Mouse (Mus musculus) lung, embryonic 15.5 days (tissue): ENCODE data around the gene Agtpbp1. TPM values are rescaled to one million over a fixed set of nuclear protein-coding genes. Genes with fewer than 3 reads are reported as not detected.
"Not testable (repeated sequence)": the region's sequence is repeated elsewhere in the genome, so short reads cannot be mapped to it uniquely, and the experiment has no call there.

ENCODE experiments used
- ATAC-seq: fragments of 200-750 bp; cut with Nextera tagmentation; 2 replicates; pipeline ENCODE4 v1.8.0; 2017; ENCODE audit warnings: moderate number of reproducible peaks, borderline replicate concordance; ENCODE audit not compliant: low FRiP score, low TSS enrichment; ENCODE audit errors: extremely low read depth
- H3K27ac ChIP-seq: fragments of 300-500 bp; sonication (generic); 2 replicates; pipeline ENCODE4 v1.5.1; 2015; ENCODE audit warnings: moderate library complexity, mild to moderate bottlenecking, inconsistent platforms
- H3K27me3 ChIP-seq: fragments of 300-500 bp; sonication (generic); 2 replicates; pipeline ENCODE4 v1.6.1; 2015; ENCODE audit warnings: inconsistent platforms
- H3K36me3 ChIP-seq: fragments of 300-500 bp; sonication (generic); 2 replicates; pipeline ENCODE4 v1.6.1; 2015; ENCODE audit warnings: inconsistent platforms
- H3K4me1 ChIP-seq: fragments of 300-500 bp; sonication (generic); 2 replicates; pipeline ENCODE4 v1.6.1; 2015; ENCODE audit warnings: inconsistent platforms
- H3K4me2 ChIP-seq: fragments of 300-500 bp; sonication (generic); 2 replicates; pipeline ENCODE4 v1.6.1; 2015; ENCODE audit warnings: inconsistent platforms, mild to moderate bottlenecking, moderate library complexity
- H3K4me3 ChIP-seq: fragments of 300-500 bp; sonication (generic); 2 replicates; pipeline ENCODE4 v1.5.1; 2015; ENCODE audit warnings: mild to moderate bottlenecking, inconsistent platforms
- H3K9ac ChIP-seq: fragments of 300-500 bp; sonication (generic); 2 replicates; pipeline ENCODE4 v1.6.1; 2015; ENCODE audit warnings: inconsistent platforms
- H3K9me3 ChIP-seq: fragments of 300-500 bp; sonication (generic); 2 replicates; pipeline ENCODE4 v1.6.1; 2016; ENCODE audit warnings: inconsistent platforms
- WGBS: fragments of 180-500 bp; shearing (Covaris S2); methylation state at CpG from one replicate; pipeline ENCODE4 v1.1.7; 2015; 5-methylcytosine and 5-hydroxymethylcytosine counted together
- polyA plus RNA-seq: library from polyadenylated mRNA; unstranded; fragments of >200 nt; fragmentation: Nextera tagmentation; extraction: Ambion mirVana; gene quantifications from 2 replicates; pipeline ENCODE4 v1.2.1, GENCODE M21; 2015

The Agtpbp1 gene
- polyA plus RNA-seq, 1 experiment from 2014 or later, result 16.5 TPM

GRCm38 (mm10) chr13:59498191-59498590, 86.8 kb downstream of the Agtpbp1 start:
- Histone ChIP-seq H3K9me3 (no peaks in the 10 kb centered on the region), H3K27me3 (no peaks in the 10 kb centered on the region), H3K36me3 (peaks cover 26% of the 10 kb centered on the region), H3K4me2 (no peak overlapping the region), H3K4me3 (no peak overlapping the region), H3K27ac (no peak overlapping the region), H3K9ac (no peak overlapping the region), H3K4me1 (no peaks in the 10 kb centered on the region)
- no peak for ATAC-seq
- whole genome bisulfite sequencing, result 55% methylated on average over 5 of the region's 5 CpGs

GRCm38 (mm10) chr13:59495839-59496238, 89.2 kb downstream of the Agtpbp1 start:
- Histone ChIP-seq H3K27me3 (no peaks in the 10 kb centered on the region), H3K4me2 (no peak overlapping the region), H3K27ac (no peak overlapping the region), H3K9me3 (no peaks in the 10 kb centered on the region), H3K36me3 (peaks cover 29% of the 10 kb centered on the region), H3K9ac (no peak overlapping the region), H3K4me1 (no peaks in the 10 kb centered on the region), H3K4me3 (no peak overlapping the region)
- WGBS, result 25% methylated on average over 8 of the region's 8 CpGs
- no peak for ATAC-seq

DNA sequence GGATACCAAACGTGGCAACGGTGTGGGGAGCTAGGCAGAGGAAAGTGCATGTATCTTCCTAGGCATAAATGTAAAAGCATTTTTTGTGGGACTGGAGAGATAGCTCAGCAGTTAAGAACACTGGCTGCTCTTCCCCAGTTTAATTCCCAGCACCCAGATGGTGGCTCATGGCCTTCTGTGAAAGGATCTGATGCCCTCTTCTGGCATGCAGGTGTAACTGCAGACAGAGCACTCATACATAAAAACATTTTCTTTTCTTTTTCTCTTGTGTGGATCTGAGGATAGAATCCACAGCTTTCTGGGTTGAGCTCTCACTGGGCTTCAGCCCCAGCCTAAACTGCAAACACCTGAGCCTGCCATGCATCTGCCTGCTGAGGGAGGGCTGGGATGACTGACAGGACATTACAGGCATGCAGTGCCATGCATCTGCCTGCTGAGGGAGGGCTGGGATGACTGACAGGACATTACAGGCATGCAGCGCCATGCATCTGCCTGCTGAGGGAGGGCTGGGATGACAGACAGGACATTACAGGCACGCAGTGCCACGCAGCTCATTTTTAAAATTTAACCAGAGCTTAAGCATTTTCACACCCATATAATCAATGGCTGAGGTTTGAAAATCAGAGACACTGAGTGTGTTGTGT, 90.3 kb downstream of the Agtpbp1 start:
- H3K9ac ChIP-seq, result no peak overlapping the region
- H3K9me3 ChIP-seq, result no peaks in the 10 kb centered on the region
- WGBS, result 73% methylated on average over 5 of the region's 5 CpGs
- H3K27ac ChIP-seq, result no peak overlapping the region
- H3K4me1 ChIP-seq, result no peaks in the 10 kb centered on the region
- ATAC-seq, result no peak
- H3K4me3 ChIP-seq, result no peak overlapping the region
- no peak overlapping the region for H3K4me2 ChIP-seq
- no peaks in the 10 kb centered on the region for H3K27me3 ChIP-seq
- H3K36me3 ChIP-seq, result peaks cover 23% of the 10 kb centered on the region

DNA sequence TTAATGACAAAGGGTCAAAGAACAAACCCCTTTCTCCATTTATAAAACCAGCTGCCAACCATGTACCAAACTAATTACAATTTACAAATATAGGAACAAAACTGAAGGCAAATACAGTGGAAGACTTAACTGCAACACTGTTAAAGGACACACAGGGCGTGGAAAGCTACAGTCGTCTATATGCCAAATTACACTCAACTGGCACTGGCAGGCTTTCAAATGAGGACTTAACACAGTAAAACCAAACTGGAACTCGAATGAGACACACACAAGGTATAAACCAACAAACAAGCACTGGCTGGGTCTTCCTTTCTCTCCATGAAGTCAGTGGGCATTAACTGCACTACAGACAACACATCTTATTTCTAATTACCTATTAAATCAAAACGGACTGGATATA, 94.3 kb downstream of the Agtpbp1 start:
- Histone ChIP-seq H3K27ac (no peak overlapping the region), H3K4me2 (no peak overlapping the region), H3K4me3 (no peak overlapping the region), H3K4me1 (no peaks in the 10 kb centered on the region), H3K27me3 (no peaks in the 10 kb centered on the region), H3K9ac (no peak overlapping the region), H3K36me3 (peaks cover 18% of the 10 kb centered on the region), H3K9me3 (no peaks in the 10 kb centered on the region)
- no peak for ATAC-seq
- WGBS, result 65% methylated on average over 4 of the region's 4 CpGs

GRCm38 (mm10) chr13:59489143-59489542, 95.9 kb downstream of the Agtpbp1 start:
- no peaks in the 10 kb centered on the region for H3K4me1 ChIP-seq
- 41% methylated on average over 2 of the region's 2 CpGs for WGBS
- H3K27ac ChIP-seq, result no peak overlapping the region
- no peaks in the 10 kb centered on the region for H3K27me3 ChIP-seq
- H3K9me3 ChIP-seq, result no peaks in the 10 kb centered on the region
- no peak overlapping the region for H3K4me3 ChIP-seq
- no peak for ATAC-seq
- peaks cover 6% of the 10 kb centered on the region; the same call in 1 of the 2 replicates for H3K36me3 ChIP-seq
- no peak overlapping the region for H3K9ac ChIP-seq
- no peak overlapping the region for H3K4me2 ChIP-seq

GRCm38 (mm10) chr13:59487287-59487686, 97.7 kb downstream of the Agtpbp1 start:
- 85% methylated on average over 8 of the region's 8 CpGs for WGBS

DNA sequence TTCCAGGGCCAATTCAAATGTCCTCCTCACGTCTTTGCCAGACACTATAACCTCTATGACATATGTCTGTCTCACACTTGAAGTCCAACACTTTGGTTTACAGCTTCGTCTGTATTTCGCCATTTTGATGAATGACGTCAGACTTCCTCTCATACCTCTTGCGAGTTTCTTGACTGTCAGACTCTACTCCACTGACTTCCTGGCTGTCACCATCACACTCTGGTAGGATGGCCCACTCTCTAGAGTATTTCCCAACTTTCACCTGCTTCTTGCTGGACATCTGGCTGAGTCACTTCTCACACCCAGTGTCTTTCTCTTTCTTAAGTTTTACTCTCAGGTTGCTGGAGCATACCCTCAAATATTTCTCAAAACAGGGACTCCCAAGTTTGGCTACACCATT, 98.8 kb downstream of the Agtpbp1 start:
- no peaks in the 10 kb centered on the region for H3K9me3 ChIP-seq
- no peaks in the 10 kb centered on the region for H3K27me3 ChIP-seq
- ATAC-seq, result no peak
- H3K36me3 ChIP-seq, result no peaks in the 10 kb centered on the region
- H3K9ac ChIP-seq, result no peak overlapping the region
- no peak overlapping the region for H3K27ac ChIP-seq
- H3K4me2 ChIP-seq, result no peak overlapping the region
- WGBS, result 59% methylated on average over 5 of the region's 5 CpGs
- no peak overlapping the region for H3K4me3 ChIP-seq
- no peaks in the 10 kb centered on the region for H3K4me1 ChIP-seq

More at GRCm38 (mm10) chr13:59487287-59487686, 97.7 kb downstream of the Agtpbp1 start:
- no peak overlapping the region for H3K27ac ChIP-seq
- H3K4me2 ChIP-seq, result no peak overlapping the region
- H3K9ac ChIP-seq, result no peak overlapping the region
- no peaks in the 10 kb centered on the region for H3K9me3 ChIP-seq
- H3K36me3 ChIP-seq, result 0 out of 2 replicates have a peak, but pooled peaks cover 2% of the 10 kb centered on the region
- no peak overlapping the region for H3K4me3 ChIP-seq
- no peaks in the 10 kb centered on the region for H3K27me3 ChIP-seq
- no peaks in the 10 kb centered on the region for H3K4me1 ChIP-seq
- ATAC-seq, result no peak

- Histone ChIP-seq H3K4me2 (no peak overlapping the region), H3K4me1 (no peaks in the 10 kb centered on the region), H3K9me3 (no peaks in the 10 kb centered on the region), H3K9ac (no peak overlapping the region), H3K27ac (no peak overlapping the region), H3K27me3 (no peaks in the 10 kb centered on the region), H3K36me3 (no peaks in the 10 kb centered on the region), H3K4me3 (no peak overlapping the region)
- ATAC-seq, result no peak
- WGBS, result 87% methylated on average over 7 of the region's 7 CpGs
These were observed 99.6 kb downstream of the Agtpbp1 start for GRCm38 (mm10) chr13:59485456-59485855.

DNA sequence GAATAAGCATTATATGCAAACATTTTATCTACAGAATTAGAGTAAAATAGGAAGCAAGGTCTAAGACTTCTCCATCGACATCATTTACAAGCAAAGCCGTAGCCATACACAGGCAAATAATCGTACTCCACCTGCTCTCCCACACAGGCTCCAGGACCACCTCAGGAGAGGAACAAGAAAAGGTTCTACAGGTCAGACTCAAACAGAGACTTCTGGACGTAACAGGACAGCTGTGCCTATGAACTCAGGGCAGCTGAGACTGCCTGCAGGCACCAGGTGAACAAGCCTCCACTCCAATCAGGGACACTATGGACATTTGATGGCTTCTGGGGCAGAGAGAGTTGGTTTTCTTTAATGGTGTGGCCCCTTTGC, 103.6 kb downstream of the Agtpbp1 start:
- ATAC-seq, result no peak
- 96% methylated on average over 4 of the region's 4 CpGs for WGBS
- H3K27me3 ChIP-seq, result no peaks in the 10 kb centered on the region

GRCm38 (mm10) chr13:59480599-59481483, 104.2 kb downstream of the Agtpbp1 start:
- Histone ChIP-seq H3K9ac (no peak overlapping the region), H3K4me1 (no peaks in the 10 kb centered on the region), H3K27ac (no peak overlapping the region), H3K4me2 (no peak overlapping the region), H3K9me3 (no peaks in the 10 kb centered on the region), H3K27me3 (no peaks in the 10 kb centered on the region), H3K4me3 (no peak overlapping the region), H3K36me3 (peaks cover 8% of the 10 kb centered on the region)
- WGBS, result 82% methylated on average over 13 of the region's 13 CpGs
- no peak for ATAC-seq

More for the DNA sequence above, 103.6 kb downstream of the Agtpbp1 start:
- H3K9me3 ChIP-seq, result no peaks in the 10 kb centered on the region
- H3K4me2 ChIP-seq, result no peak overlapping the region
- no peak overlapping the region for H3K27ac ChIP-seq
- H3K4me1 ChIP-seq, result no peaks in the 10 kb centered on the region
- peaks cover 7% of the 10 kb centered on the region for H3K36me3 ChIP-seq
- no peak overlapping the region for H3K4me3 ChIP-seq
- H3K9ac ChIP-seq, result no peak overlapping the region

- H3K9ac ChIP-seq, ATAC-seq, H3K4me3 ChIP-seq, H3K9me3 ChIP-seq, H3K27me3 ChIP-seq, H3K27ac ChIP-seq, H3K4me1 ChIP-seq, H3K4me2 ChIP-seq: not testable (repeated sequence)
- H3K36me3 ChIP-seq, result peaks cover 16% of the 10 kb centered on the region
- 77% methylated on average over 7 of the region's 7 CpGs for WGBS
These were observed 107.1 kb downstream of the Agtpbp1 start for GRCm38 (mm10) chr13:59477928-59478327.

DNA sequence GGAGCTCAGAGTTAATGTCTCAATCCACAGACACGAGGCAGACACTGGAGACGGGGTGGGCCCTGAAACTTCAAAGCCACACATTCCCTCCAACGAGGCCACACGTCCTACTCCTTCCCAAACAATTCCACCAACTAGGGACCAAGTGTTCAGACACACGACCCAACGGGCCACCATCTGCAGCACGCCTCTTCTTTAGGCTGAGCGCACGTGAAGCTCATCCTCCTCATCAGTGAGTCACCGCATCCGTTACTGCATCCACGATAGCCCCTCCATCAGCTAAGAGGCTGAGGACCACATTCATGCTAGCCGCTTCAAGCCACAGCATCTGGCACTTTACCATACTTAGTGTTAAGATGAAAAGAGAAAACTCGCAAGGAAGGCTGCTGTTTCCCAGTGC, 107.6 kb downstream of the Agtpbp1 start:
- WGBS, result 90% methylated on average over 14 of the region's 14 CpGs
- H3K4me1 ChIP-seq, result no peaks in the 10 kb centered on the region
- no peak overlapping the region for H3K27ac ChIP-seq
- no peaks in the 10 kb centered on the region for H3K27me3 ChIP-seq
- no peak overlapping the region for H3K9ac ChIP-seq
- H3K9me3 ChIP-seq, result no peaks in the 10 kb centered on the region
- no peak overlapping the region for H3K4me2 ChIP-seq
- no peak overlapping the region for H3K4me3 ChIP-seq
- peaks cover 16% of the 10 kb centered on the region for H3K36me3 ChIP-seq
- ATAC-seq, result no peak
